Comparison of ENCODE assay signal across 19 mouse cellular contexts in genomic region chr19:10300809-10301208, GRCm38 (mm10). TPM values are rescaled to one million over a fixed set of nuclear protein-coding genes. Genes with fewer than 3 reads are reported as not detected.
DNase-seq lines count a peak whose midpoint lies in the region; TF ChIP-seq lines count a peak whose summit lies in the region.
"Had no signal": no experiment of that assay in that cellular context is flagged by ENCODE, and none has a peak within 500 bp of the region (broad histone marks: within the 10 kb centered on the region; RNA-seq: fewer than 3 reads in every experiment).

No protein-coding gene starts in this region.

- H3K36me3 ChIP-seq in myocyte (ENCODE audit: control insufficient read depth, insufficient read depth): no peaks in the 10 kb centered on the region
- no peaks in the 10 kb centered on the region for H3K36me3 ChIP-seq in midbrain, embryonic 10.5 days
- H3K36me3 ChIP-seq: heart, embryonic 12.5 days; hindbrain, embryonic 12.5 days had no signal

- intact Hi-C loops in left cerebral cortex, postnatal 4 days (cut with DNase I): no loop called here

- 89% methylated on average over 4 of the region's 4 CpGs for WGBS in midbrain, embryonic 10.5 days

- no peaks in the 10 kb centered on the region for H3K27me3 ChIP-seq in myocyte (ENCODE audit: control insufficient read depth, insufficient read depth, insufficient read length)
- H3K27me3 ChIP-seq in midbrain, embryonic 10.5 days (ENCODE audit: low read depth, poor library complexity, severe bottlenecking): peaks cover 45% of the 10 kb centered on the region

- H3K4me3 ChIP-seq in layer of hippocampus, adult 2 months: peak overlapping the region; percentile 94
- no peak overlapping the region for H3K4me3 ChIP-seq in myocyte
- H3K4me3 ChIP-seq in midbrain, embryonic 10.5 days: no peak overlapping the region
- H3K4me3 ChIP-seq: forebrain, embryonic 13.5 days; heart, embryonic 12.5 days; hindbrain, embryonic 12.5 days had no signal

- peak overlapping the region; percentile 75 for H3K4me2 ChIP-seq in myocyte (ENCODE audit: low read depth)
- H3K4me2 ChIP-seq: forebrain, embryonic 13.5 days; heart, embryonic 12.5 days; hindbrain, embryonic 12.5 days had no signal

- H3K27ac ChIP-seq in layer of hippocampus, adult 2 months: peak overlapping the region; percentile 96
- no peak overlapping the region for H3K27ac ChIP-seq in midbrain, embryonic 10.5 days (replicated peaks)
- H3K27ac ChIP-seq: forebrain, embryonic 13.5 days; hindbrain, embryonic 12.5 days; kidney, postnatal 0 days; macrophage had no signal

- no peak for TF ChIP-seq POLR2A in myocyte (IDR thresholded peaks at IDR 0.05; ENCODE audit: insufficient read length, low read depth)

- peaks cover 32% of the 10 kb centered on the region for H3K4me1 ChIP-seq in midbrain, embryonic 10.5 days

- H3K79me2 ChIP-seq in myocyte (ENCODE audit: control insufficient read depth, insufficient read depth): peaks cover 57% of the 10 kb centered on the region

- H3K9me3 ChIP-seq in midbrain, embryonic 10.5 days (replicated peaks): no peaks in the 10 kb centered on the region
- H3K9me3 ChIP-seq: forebrain, embryonic 13.5 days; heart, embryonic 12.5 days; hindbrain, embryonic 12.5 days had no signal

- H3ac ChIP-seq in myocyte (ENCODE audit: control insufficient read depth, insufficient read length): no peak overlapping the region

- peak; percentile 53 to 75 for DNase-seq in left cerebral cortex, adult 18-20 months (ENCODE audit: low spot score in 2 of 2)
- DNase-seq in left cerebral cortex, postnatal 4 days: no peak
- DNase-seq in brain, adult 2 months (ENCODE audit: low read depth, low spot score): peak; percentile 65
- DNase-seq in layer of hippocampus, adult 2 months (ENCODE audit: low spot score in 2 of 2): peak in 1 of 2 experiments; percentile 70
- DNase-seq in midbrain, embryonic 10.5 days (ENCODE audit: low spot score): no peak
- no peak for DNase-seq in testis, postnatal 10 days (ENCODE audit: low spot score)
- DNase-seq: adrenal gland, adult 8-10 months; cerebellum, postnatal 25 days; heart, adult 18-20 months; heart, postnatal 10 days; kidney, adult 18-20 months; right cerebral cortex, postnatal 25 days; thymus, postnatal 25 days had no signal

- no peak for TF ChIP-seq CTCF in layer of hippocampus, adult 2 months (conservative IDR thresholded peaks at IDR 0.05)

TF ChIP-seq in myocyte, 11 proteins besides CTCF, POLR2A, EP300 and RAD21:
- TF ChIP-seq MYOD1 (IDR thresholded peaks at IDR 0.05; ENCODE audit: control insufficient read depth in 1 of 3, insufficient read length in 2 of 3, low read depth in 2 of 3): peak in 2 of 3 experiments; percentile 44 to 72
- peak; percentile 32 for TF ChIP-seq MAX (IDR thresholded peaks at IDR 0.05; ENCODE audit: low read depth)
- peak in 2 of 3 experiments; percentile 87 to 93 for TF ChIP-seq MYOG (IDR thresholded peaks at IDR 0.05; ENCODE audit: control insufficient read depth in 1 of 3, insufficient read depth in 1 of 3, insufficient read length in 2 of 3, low read depth in 2 of 3)
- peak; percentile 21 for TF ChIP-seq TCF12 (IDR thresholded peaks at IDR 0.05; ENCODE audit: insufficient read depth, poor library complexity, severe bottlenecking)
- no peak for TF ChIP-seq E2F4 (IDR thresholded peaks at IDR 0.05; ENCODE audit: insufficient read depth)
- TF ChIP-seq CEBPB (IDR thresholded peaks at IDR 0.05; ENCODE audit: insufficient read depth, poor library complexity, severe bottlenecking): no peak

RNA-seq across cellular contexts. Expression of gene Dagla, which starts 3.9 kb away (rescaled TPM):
- total RNA-seq in left cerebral cortex, adult 18-20 months (2021): 10 to 100 TPM; 82.5 to 83.4 TPM
- total RNA-seq in left cerebral cortex, postnatal 4 days (2021): 10 to 100 TPM; 44.1 to 44.6 TPM
- 100 to 1,000 TPM; 130 to 131 TPM for total RNA-seq in layer of hippocampus, adult 2 months (2021)
- 9.6 TPM for polyA plus RNA-seq in myocyte (2012; fragmentation: generic; extraction: Trizol)
- polyA plus RNA-seq in midbrain, embryonic 10.5 days (2016; fragmentation: Nextera tagmentation; extraction: Ambion mirVana): 1.8 and 2.7 TPM in 2 replicates

Comparison
In these comparisons a context has a peak if more than half of its experiments do, and no peak if none do; other contexts are left out.
1. DNase-seq: peak in left cerebral cortex, adult 18-20 months (2 of 2) and brain, adult 2 months (single experiment); none in left cerebral cortex, postnatal 4 days (single experiment), midbrain, embryonic 10.5 days (single experiment) and testis, postnatal 10 days (single experiment).